Mouse (Mus musculus): Measurements from ENCODE around the gene Gm14862.

GRCm38 (mm10) chrX:9274321-9274720 is 17.6 kb upstream of the Gm14862 start:
- TF ChIP-seq CTCF (IDR thresholded peaks at IDR 0.05; ENCODE audit: low read depth) (no peak), EP300 (IDR thresholded peaks at IDR 0.05; ENCODE audit: low read depth) (no peak)
